Comparison of ENCODE assay signal across 23 mouse cellular contexts in genomic region chr4:150217935-150218334, GRCm38 (mm10). TPM values are rescaled to one million over a fixed set of nuclear protein-coding genes. Genes with fewer than 3 reads are reported as not detected.
DNase-seq lines count a peak whose midpoint lies in the region; ATAC-seq and TF ChIP-seq lines count a peak whose summit lies in the region.
"Had no signal": no experiment of that assay in that cellular context is flagged by ENCODE, and none has a peak within 500 bp of the region (broad histone marks: within the 10 kb centered on the region; RNA-seq: fewer than 3 reads in every experiment).

No protein-coding gene starts in this region.

- no peaks in the 10 kb centered on the region for H3K27me3 ChIP-seq in intestine, postnatal 0 days (replicated peaks; ENCODE audit: control insufficient read depth, insufficient read depth, low read length)
- H3K27me3 ChIP-seq in intestine, embryonic 16.5 days (replicated peaks; ENCODE audit: control insufficient read depth, insufficient read depth, low read length): no peaks in the 10 kb centered on the region
- H3K27me3 ChIP-seq in lung, embryonic 14.5 days (ENCODE audit: insufficient read depth, low read length): no peaks in the 10 kb centered on the region
- 0 out of 2 replicates have a peak, but pooled peaks cover 3% of the 10 kb centered on the region for H3K27me3 ChIP-seq in midbrain, embryonic 14.5 days (ENCODE audit: control insufficient read depth, insufficient read depth, low read length)
- H3K27me3 ChIP-seq: heart, embryonic 15.5 days; limb, embryonic 15.5 days; neural tube, embryonic 13.5 days had no signal

- H3K4me1 ChIP-seq in intestine, postnatal 0 days (replicated peaks; ENCODE audit: control insufficient read depth, insufficient read depth, low read length): no peaks in the 10 kb centered on the region
- H3K4me1 ChIP-seq in intestine, embryonic 16.5 days (ENCODE audit: control insufficient read depth, insufficient read depth, low read length): peaks cover 7% of the 10 kb centered on the region
- peaks cover 2% of the 10 kb centered on the region; the same call in 1 of the 2 replicates for H3K4me1 ChIP-seq in lung, embryonic 14.5 days (ENCODE audit: insufficient read depth)
- peaks cover under 1% of the 10 kb centered on the region; the same call in 1 of the 2 replicates for H3K4me1 ChIP-seq in midbrain, embryonic 14.5 days (ENCODE audit: control insufficient read depth, insufficient read depth, low read length)

- H3K27ac ChIP-seq in intestine, postnatal 0 days (ENCODE audit: low read depth, low read length): no peak overlapping the region
- H3K27ac ChIP-seq in intestine, embryonic 16.5 days (ENCODE audit: low read length): no peak overlapping the region
- no peak overlapping the region for H3K27ac ChIP-seq in lung, embryonic 14.5 days (ENCODE audit: low read depth)
- H3K27ac ChIP-seq in midbrain, embryonic 14.5 days (replicated peaks; ENCODE audit: low read depth, low read length): no peak overlapping the region
- H3K27ac ChIP-seq: heart, embryonic 15.5 days; hindbrain, embryonic 10.5 days; hindbrain, postnatal 0 days; limb, embryonic 15.5 days; neural tube, embryonic 13.5 days had no signal

- H3K4me3 ChIP-seq in intestine, postnatal 0 days (ENCODE audit: low read depth, low read length): no peak overlapping the region
- no peak overlapping the region for H3K4me3 ChIP-seq in intestine, embryonic 16.5 days (ENCODE audit: low read length)
- H3K4me3 ChIP-seq in lung, embryonic 14.5 days (ENCODE audit: low read depth, low read length): no peak overlapping the region
- no peak overlapping the region for H3K4me3 ChIP-seq in midbrain, embryonic 14.5 days (replicated peaks; ENCODE audit: low read depth, low read length)
- H3K4me3 ChIP-seq: heart, embryonic 15.5 days; hindbrain, embryonic 10.5 days; limb, embryonic 15.5 days; neural tube, embryonic 13.5 days had no signal

- peak; percentile 56 for TF ChIP-seq CTCF in intestine, postnatal 0 days (IDR thresholded peaks at IDR 0.05; ENCODE audit: low read depth)
- TF ChIP-seq CTCF in lung, embryonic 14.5 days (IDR thresholded peaks at IDR 0.05; ENCODE audit: low read depth): 0 out of 2 replicates have a peak, but pooled peaks have one; percentile 18

- no peak for DNase-seq in lung, embryonic 14.5 days
- no peak for DNase-seq in lung, postnatal 10 days
- DNase-seq in ES-CJ7 (ENCODE audit: low read depth, low spot score): peak; percentile 69
- DNase-seq in midbrain, embryonic 14.5 days: no peak
- DNase-seq: adrenal gland, adult 8-10 months; cerebellum, adult 8-10 months; gastrocnemius, postnatal 10 days; heart, adult 18-20 months; kidney, adult 9 months; lung, adult 2 months; right cerebral cortex, adult 18-20 months; thymus, postnatal 25 days had no signal

- H3K36me3 ChIP-seq in intestine, postnatal 0 days (ENCODE audit: control insufficient read depth, insufficient read depth): no peaks in the 10 kb centered on the region
- H3K36me3 ChIP-seq in intestine, embryonic 16.5 days (ENCODE audit: control insufficient read depth, insufficient read depth, low read length): no peaks in the 10 kb centered on the region
- H3K36me3 ChIP-seq in lung, embryonic 14.5 days (ENCODE audit: insufficient read depth): no peaks in the 10 kb centered on the region
- H3K36me3 ChIP-seq in midbrain, embryonic 14.5 days (ENCODE audit: control insufficient read depth, insufficient read depth, low read length): no peaks in the 10 kb centered on the region
- H3K36me3 ChIP-seq: heart, embryonic 15.5 days; hindbrain, embryonic 10.5 days; limb, embryonic 15.5 days; neural tube, embryonic 13.5 days had no signal

- H3K4me2 ChIP-seq in intestine, postnatal 0 days (replicated peaks; ENCODE audit: low read depth): no peak overlapping the region
- H3K4me2 ChIP-seq in intestine, embryonic 16.5 days (ENCODE audit: low read depth, low read length): no peak overlapping the region
- no peak overlapping the region for H3K4me2 ChIP-seq in lung, embryonic 14.5 days
- H3K4me2 ChIP-seq in midbrain, embryonic 14.5 days (ENCODE audit: low read length): no peak overlapping the region
- H3K4me2 ChIP-seq: heart, embryonic 15.5 days; limb, embryonic 15.5 days; midbrain, embryonic 11.5 days; neural tube, embryonic 13.5 days had no signal

- no peak for ATAC-seq in intestine, postnatal 0 days
- no peak for ATAC-seq in intestine, embryonic 16.5 days
- no peak for ATAC-seq in lung, embryonic 14.5 days (ENCODE audit: insufficient read depth)
- no peak for ATAC-seq in inflammation-experienced regulatory T-cells, adult 6 months
- ATAC-seq in midbrain, embryonic 14.5 days (ENCODE audit: low FRiP score, low TSS enrichment): no peak
- ATAC-seq: hindbrain, postnatal 0 days had no signal

- WGBS in intestine, postnatal 0 days: no CpG with 5 or more reads among the region's 1 CpGs
- 92% methylated on average over 1 of the region's 1 CpGs for WGBS in intestine, embryonic 16.5 days
- WGBS in lung, embryonic 14.5 days: 67% methylated on average over 1 of the region's 1 CpGs
- WGBS in midbrain, embryonic 14.5 days: 100% methylated on average over 1 of the region's 1 CpGs

- no peak overlapping the region for H3K9ac ChIP-seq in intestine, postnatal 0 days (ENCODE audit: low read depth, low read length)
- H3K9ac ChIP-seq in intestine, embryonic 16.5 days (ENCODE audit: low read depth, low read length): no peak overlapping the region
- H3K9ac ChIP-seq in lung, embryonic 14.5 days: no peak overlapping the region
- no peak overlapping the region for H3K9ac ChIP-seq in midbrain, embryonic 14.5 days (replicated peaks; ENCODE audit: low read length)
- H3K9ac ChIP-seq: heart, embryonic 15.5 days; limb, embryonic 15.5 days; neural tube, embryonic 13.5 days had no signal

- H3K9me3 ChIP-seq in intestine, postnatal 0 days (ENCODE audit: control insufficient read depth): no peaks in the 10 kb centered on the region
- no peaks in the 10 kb centered on the region for H3K9me3 ChIP-seq in intestine, embryonic 16.5 days (ENCODE audit: control insufficient read depth, low read length)
- no peaks in the 10 kb centered on the region for H3K9me3 ChIP-seq in lung, embryonic 14.5 days (ENCODE audit: low read depth, low read length)
- no peaks in the 10 kb centered on the region for H3K9me3 ChIP-seq in midbrain, embryonic 14.5 days (ENCODE audit: control insufficient read depth, low read length)
- H3K9me3 ChIP-seq: heart, embryonic 15.5 days; hindbrain, embryonic 10.5 days; limb, embryonic 15.5 days; neural tube, embryonic 13.5 days had no signal

RNA-seq across cellular contexts. Expression of gene Car6, which starts 16.8 kb away (rescaled TPM):
- polyA plus RNA-seq in intestine, postnatal 0 days (2015; fragmentation: Nextera tagmentation; extraction: Ambion mirVana): not detected in 2 replicates
- not detected in 2 replicates for polyA plus RNA-seq in intestine, embryonic 16.5 days (2015; fragmentation: Nextera tagmentation; extraction: Ambion mirVana)
- polyA plus RNA-seq in lung, embryonic 14.5 days (2014; fragmentation: Nextera tagmentation; extraction: Ambion mirVana): not detected in 2 replicates
- polyA plus RNA-seq in inflammation-experienced regulatory T-cells, adult 6 months (2017; shearing (Covaris generic)): not detected
- polyA plus RNA-seq in midbrain, embryonic 14.5 days (2014; fragmentation: Nextera tagmentation; extraction: Ambion mirVana): 0.32 TPM in 1 of 2 replicates, not detected in the other
- polyA plus RNA-seq: forebrain, embryonic 11.5 days; heart, embryonic 15.5 days; hindbrain, postnatal 0 days; large intestine, adult 2 months; midbrain, embryonic 11.5 days; neural tube, embryonic 13.5 days had no signal

RNA-seq across cellular contexts. Expression of gene Eno1, which starts 18.6 kb away (rescaled TPM):
- 644 and 733 TPM in 2 replicates for polyA plus RNA-seq in intestine, postnatal 0 days (2015; fragmentation: Nextera tagmentation; extraction: Ambion mirVana)
- polyA plus RNA-seq in intestine, embryonic 16.5 days (2015; fragmentation: Nextera tagmentation; extraction: Ambion mirVana): 1,882 and 2,067 TPM in 2 replicates
- 1,829 and 1,952 TPM in 2 replicates for polyA plus RNA-seq in lung, embryonic 14.5 days (2014; fragmentation: Nextera tagmentation; extraction: Ambion mirVana)
- polyA plus RNA-seq in inflammation-experienced regulatory T-cells, adult 6 months (2017; shearing (Covaris generic)): 100 to 1,000 TPM; 503 to 566 (median 560) TPM
- 935 and 972 TPM in 2 replicates for polyA plus RNA-seq in midbrain, embryonic 14.5 days (2014; fragmentation: Nextera tagmentation; extraction: Ambion mirVana)
